Mouse (Mus musculus) neural tube, embryonic 15.5 days (tissue): Measurements from ENCODE around the gene 1700016H13Rik. TPM values are rescaled to one million over a fixed set of nuclear protein-coding genes. Genes with fewer than 3 reads are reported as not detected.
A peak's percentile ranks its signal among the peaks of the same experiment; 100 is the strongest.

Experiments used
- ATAC-seq: fragments of 200-750 bp; cut with Nextera tagmentation; 2 replicates; pipeline ENCODE4 v1.8.0; 2017; ENCODE audit warnings: mild to moderate bottlenecking, moderate TSS enrichment, moderate library complexity; ENCODE audit not compliant: low FRiP score
- H3K27ac ChIP-seq: fragments of 300-500 bp; sonication (generic); replicated peaks from 2 replicates; pipeline ENCODE4 v1.5.1; 2015; ENCODE audit warnings: mild to moderate bottlenecking, inconsistent platforms
- H3K27me3 ChIP-seq: fragments of 300-500 bp; sonication (generic); replicated peaks from 2 replicates; pipeline ENCODE4 v1.6.1; 2015; ENCODE audit warnings: inconsistent platforms
- H3K36me3 ChIP-seq: fragments of 300-500 bp; sonication (generic); 2 replicates; pipeline ENCODE4 v1.6.1; 2015; ENCODE audit warnings: inconsistent platforms
- H3K4me1 ChIP-seq: fragments of 300-500 bp; sonication (generic); 2 replicates; pipeline ENCODE4 v1.6.1; 2015; ENCODE audit warnings: inconsistent platforms
- H3K4me2 ChIP-seq: fragments of 300-500 bp; sonication (generic); 2 replicates; pipeline ENCODE4 v1.6.1; 2015; ENCODE audit warnings: inconsistent platforms, mild to moderate bottlenecking, moderate library complexity
- H3K4me3 ChIP-seq: fragments of 300-500 bp; sonication (generic); replicated peaks from 2 replicates; pipeline ENCODE4 v1.5.1; 2015; ENCODE audit warnings: mild to moderate bottlenecking, inconsistent platforms
- H3K9ac ChIP-seq: fragments of 300-500 bp; sonication (generic); replicated peaks from 2 replicates; pipeline ENCODE4 v1.6.1; 2015; ENCODE audit warnings: mild to moderate bottlenecking, inconsistent platforms
- H3K9me3 ChIP-seq: fragments of 300-500 bp; sonication (generic); replicated peaks from 2 replicates; pipeline ENCODE4 v1.6.1; 2016; ENCODE audit warnings: inconsistent platforms
- WGBS: fragments of 180-500 bp; shearing (Covaris S2); methylation state at CpG from one replicate; pipeline ENCODE4 v1.1.7; 2015; ENCODE audit warnings: mixed read lengths; 5-methylcytosine and 5-hydroxymethylcytosine counted together
- polyA plus RNA-seq: library from polyadenylated mRNA; unstranded; fragments of >200 nt; fragmentation: Nextera tagmentation; extraction: Ambion mirVana; gene quantifications from 2 replicates; pipeline ENCODE4 v1.2.1, GENCODE M21; 2015

The 1700016H13Rik gene
- polyA plus RNA-seq, 1 experiment from 2014 or later: 0.17 TPM

DNA sequence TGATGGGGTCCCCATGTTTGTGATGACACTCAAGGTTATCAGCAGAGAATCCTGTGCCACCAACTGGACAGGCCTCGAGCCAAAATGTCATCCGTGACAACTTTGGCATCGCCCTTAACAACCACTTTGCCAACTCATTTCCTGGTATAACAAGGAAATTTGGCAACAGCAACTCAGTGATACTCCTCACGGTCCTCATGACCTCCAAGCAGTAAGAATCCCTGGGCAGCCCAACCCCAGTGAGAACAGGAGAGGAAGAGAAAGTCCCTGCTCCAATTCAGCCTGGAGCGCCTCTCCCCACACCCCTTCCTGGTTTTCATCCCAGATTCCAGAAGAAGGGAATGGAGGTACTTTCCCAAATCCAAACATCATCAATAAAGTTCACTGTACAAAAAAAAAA is 31.0 kb downstream of the 1700016H13Rik start:
- no peak overlapping the region for H3K9ac ChIP-seq
- H3K36me3 ChIP-seq: no peaks in the 10 kb centered on the region
- 93% methylated on average over 5 of the region's 5 CpGs for WGBS
- H3K4me3 ChIP-seq: no peak overlapping the region
- no peak overlapping the region for H3K4me2 ChIP-seq
- ATAC-seq: no peak
- H3K4me1 ChIP-seq: peaks cover 10% of the 10 kb centered on the region
- no peak overlapping the region for H3K27ac ChIP-seq
- no peaks in the 10 kb centered on the region for H3K9me3 ChIP-seq
- no peaks in the 10 kb centered on the region for H3K27me3 ChIP-seq

DNA sequence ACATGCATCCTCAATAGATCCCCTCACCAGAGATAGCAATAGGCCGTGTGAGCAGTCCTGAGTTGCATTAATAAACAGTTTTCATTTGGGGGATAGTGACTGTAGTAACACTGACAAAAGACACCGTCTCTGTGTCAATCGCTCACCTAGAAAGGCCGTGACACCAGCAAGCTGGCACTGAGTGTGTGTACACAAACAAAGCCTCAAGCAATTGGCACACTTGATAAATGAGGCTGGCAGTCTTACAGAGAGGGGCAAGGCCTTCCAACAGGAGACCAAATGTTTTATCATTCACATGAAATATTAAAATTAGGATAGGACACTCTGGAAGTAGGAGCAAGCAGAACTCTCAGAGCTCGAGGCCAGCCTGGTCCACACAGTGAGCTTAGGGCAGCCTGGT is 33.5 kb downstream of the 1700016H13Rik start:
- Histone ChIP-seq H3K27ac (no peak overlapping the region), H3K4me1 (no peaks in the 10 kb centered on the region), H3K27me3 (no peaks in the 10 kb centered on the region), H3K4me2 (no peak overlapping the region), H3K36me3 (no peaks in the 10 kb centered on the region), H3K9me3 (no peaks in the 10 kb centered on the region), H3K4me3 (no peak overlapping the region), H3K9ac (no peak overlapping the region)
- no peak for ATAC-seq
- WGBS: 71% methylated on average over 5 of the region's 5 CpGs

DNA sequence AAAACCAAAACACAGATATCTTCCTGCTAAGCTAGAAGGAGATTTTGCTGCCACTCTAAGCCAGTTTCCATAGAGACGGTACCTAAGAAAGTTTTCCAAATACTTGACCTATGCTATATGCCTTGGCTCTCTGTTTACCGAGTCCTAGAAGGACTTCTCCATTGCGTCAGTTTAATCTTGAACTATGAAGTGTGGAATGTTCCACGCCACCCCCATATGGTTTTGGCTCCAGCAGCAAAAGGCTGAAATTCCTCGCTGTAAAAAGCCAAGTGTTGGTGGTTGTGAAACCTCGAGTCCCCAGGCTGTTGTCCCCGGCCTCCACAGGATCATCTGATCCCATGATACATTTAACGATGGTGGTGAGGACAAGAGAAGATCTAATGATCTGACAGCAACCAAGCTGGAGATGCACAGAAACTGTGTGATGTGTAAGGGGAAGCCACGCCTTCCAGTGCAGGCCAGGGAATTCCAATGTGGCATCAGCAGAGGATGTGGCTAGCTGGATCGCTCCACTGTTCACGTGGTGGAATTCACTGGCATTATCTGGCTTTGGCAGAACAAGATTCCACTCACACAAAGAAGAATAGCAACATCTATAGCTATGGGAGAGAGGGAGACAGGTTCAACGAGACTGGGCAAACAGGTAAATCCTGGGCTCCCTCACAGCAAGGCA is 35.4 kb downstream of the 1700016H13Rik start:
- no peak for ATAC-seq
- Histone ChIP-seq H3K9me3 (no peaks in the 10 kb centered on the region), H3K4me1 (no peaks in the 10 kb centered on the region), H3K4me2 (no peak overlapping the region), H3K9ac (no peak overlapping the region), H3K4me3 (no peak overlapping the region), H3K27me3 (no peaks in the 10 kb centered on the region), H3K27ac (no peak overlapping the region), H3K36me3 (no peaks in the 10 kb centered on the region)
- WGBS: 89% methylated on average over 12 of the region's 12 CpGs

DNA sequence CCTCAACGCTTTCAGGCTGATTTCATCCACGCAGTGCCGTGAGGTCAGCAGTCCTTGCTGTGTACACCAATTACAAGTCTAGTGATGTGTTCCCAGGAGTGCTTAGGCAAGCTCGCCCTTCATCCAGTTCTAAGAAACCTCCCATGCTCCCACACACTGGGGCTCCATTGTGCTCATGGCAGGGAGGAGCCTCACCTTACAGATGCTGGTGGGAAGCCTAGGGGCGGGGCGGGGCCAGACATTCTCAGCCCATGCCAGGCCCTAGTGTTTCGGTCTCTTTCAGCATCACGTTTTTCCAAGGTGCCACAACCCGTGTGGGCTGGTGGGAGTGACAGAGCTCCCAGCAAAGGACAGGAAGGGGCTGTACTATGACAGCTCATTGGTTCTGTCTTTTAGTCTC is 38.6 kb downstream of the 1700016H13Rik start:
- no peak for ATAC-seq
- 70% methylated on average over 9 of the region's 9 CpGs for WGBS
- H3K4me2 ChIP-seq: no peak overlapping the region

DNA sequence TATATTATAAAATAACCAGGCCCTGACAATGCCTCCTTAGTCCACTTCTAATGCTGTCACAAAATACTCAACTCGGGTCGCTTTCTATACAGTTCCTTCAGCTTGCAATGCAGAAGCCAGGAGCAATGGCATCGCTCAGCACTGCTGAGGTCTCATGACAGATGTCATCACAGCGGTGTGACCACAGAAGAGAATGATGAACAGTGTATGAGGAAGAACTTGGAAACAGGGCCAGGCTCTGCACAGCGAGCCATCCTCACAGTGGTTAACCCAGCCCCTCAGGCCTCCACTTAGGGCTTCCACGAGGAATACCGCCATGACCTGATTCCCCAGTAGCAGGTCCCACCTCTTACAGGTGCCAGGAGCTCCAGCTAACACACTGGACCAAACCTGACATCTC is 41.5 kb downstream of the 1700016H13Rik start:
- Histone ChIP-seq H3K9ac (no peak overlapping the region), H3K27me3 (no peaks in the 10 kb centered on the region), H3K27ac (no peak overlapping the region), H3K4me2 (no peak overlapping the region), H3K4me1 (no peaks in the 10 kb centered on the region), H3K36me3 (no peaks in the 10 kb centered on the region), H3K4me3 (no peak overlapping the region), H3K9me3 (no peaks in the 10 kb centered on the region)
- WGBS: 89% methylated on average over 7 of the region's 7 CpGs
- no peak for ATAC-seq

More for the DNA sequence above, 38.6 kb downstream of the 1700016H13Rik start:
- H3K9me3 ChIP-seq: no peaks in the 10 kb centered on the region
- no peak overlapping the region for H3K4me3 ChIP-seq
- no peaks in the 10 kb centered on the region for H3K27me3 ChIP-seq
- no peak overlapping the region for H3K9ac ChIP-seq
- H3K4me1 ChIP-seq: no peaks in the 10 kb centered on the region
- H3K27ac ChIP-seq: no peak overlapping the region
- no peaks in the 10 kb centered on the region for H3K36me3 ChIP-seq

DNA sequence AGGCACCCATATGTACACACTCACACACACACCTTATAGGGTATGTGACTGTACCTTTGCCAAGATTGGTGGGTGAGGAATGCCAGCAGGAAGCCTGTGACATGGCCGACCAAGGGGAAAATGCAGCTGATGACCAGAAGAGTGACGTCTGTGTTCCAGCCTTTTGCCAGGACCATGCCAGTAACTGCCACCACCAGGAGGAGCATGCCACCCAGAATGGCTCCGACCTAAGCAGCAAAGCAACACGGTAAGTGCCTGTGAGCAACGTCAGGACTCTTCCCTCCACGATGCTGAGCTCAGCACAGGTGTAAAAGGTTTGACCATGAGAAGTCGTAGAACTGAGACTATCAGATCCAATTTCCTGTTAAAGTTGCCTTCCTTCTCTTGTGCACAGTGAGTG is 43.5 kb downstream of the 1700016H13Rik start:
- H3K27ac ChIP-seq: no peak overlapping the region
- 92% methylated on average over 7 of the region's 7 CpGs for WGBS
- H3K36me3 ChIP-seq: no peaks in the 10 kb centered on the region
- no peak overlapping the region for H3K9ac ChIP-seq
- H3K9me3 ChIP-seq: no peaks in the 10 kb centered on the region
- no peak overlapping the region for H3K4me3 ChIP-seq
- no peak overlapping the region for H3K4me2 ChIP-seq
- ATAC-seq: no peak
- H3K4me1 ChIP-seq: no peaks in the 10 kb centered on the region
- no peaks in the 10 kb centered on the region for H3K27me3 ChIP-seq

DNA sequence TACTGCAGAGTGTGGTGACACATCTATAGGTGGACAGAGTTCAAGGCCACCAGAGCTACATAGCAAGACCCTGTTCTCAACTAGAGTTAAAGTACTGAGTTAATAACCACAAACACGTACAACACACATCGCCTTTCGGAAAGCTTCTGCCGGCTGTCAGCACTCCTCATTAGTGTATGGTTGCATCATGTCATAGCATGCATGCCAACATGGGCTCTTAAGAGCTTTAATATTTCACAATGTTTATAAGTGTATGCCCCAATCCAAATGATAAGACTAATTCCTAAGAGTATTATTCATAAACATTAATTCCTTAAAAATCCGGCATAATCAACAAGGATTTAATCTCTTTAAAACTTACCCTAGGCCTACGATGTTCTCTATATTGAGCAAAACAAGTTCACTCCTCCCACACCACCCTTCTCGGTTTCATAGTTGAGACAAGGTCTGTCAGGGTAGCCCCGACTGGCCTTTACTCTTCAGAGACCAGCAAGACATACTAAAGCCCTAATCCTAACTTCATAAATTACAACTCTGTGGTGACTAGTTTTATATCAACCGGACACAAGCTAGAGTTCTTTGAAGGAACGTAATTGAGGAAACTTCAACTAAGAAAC is 44.8 kb downstream of the 1700016H13Rik start:
- no peak overlapping the region for H3K9ac ChIP-seq
- no peaks in the 10 kb centered on the region for H3K9me3 ChIP-seq
- H3K27me3 ChIP-seq: no peaks in the 10 kb centered on the region
- H3K4me1 ChIP-seq: no peaks in the 10 kb centered on the region
- no peak overlapping the region for H3K4me2 ChIP-seq
- H3K36me3 ChIP-seq: no peaks in the 10 kb centered on the region
- H3K27ac ChIP-seq: no peak overlapping the region
- ATAC-seq: no peak
- H3K4me3 ChIP-seq: no peak overlapping the region
- WGBS: 92% methylated on average over 10 of the region's 10 CpGs

DNA sequence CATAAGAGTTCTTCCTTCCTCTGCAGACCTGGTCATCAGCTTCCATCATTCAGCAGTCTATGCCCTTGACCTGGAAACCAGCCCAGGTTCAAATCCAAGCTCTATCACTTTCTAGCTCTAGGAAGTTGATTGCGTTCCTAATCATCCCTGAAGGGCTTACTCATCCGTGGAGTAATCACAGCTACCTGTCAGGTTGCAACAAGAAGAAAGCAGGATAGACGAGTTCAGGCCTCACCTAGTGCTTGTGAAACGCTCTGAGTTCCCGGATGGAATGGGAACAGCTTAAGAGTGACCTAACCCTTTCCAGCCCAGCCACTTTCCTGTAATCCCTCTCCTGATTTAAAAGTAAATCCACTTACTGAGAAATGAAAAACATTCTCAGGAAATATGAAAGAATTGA is 45.7 kb downstream of the 1700016H13Rik start:
- no peak overlapping the region for H3K9ac ChIP-seq
- no peak overlapping the region for H3K4me2 ChIP-seq
- H3K27me3 ChIP-seq: no peaks in the 10 kb centered on the region
- H3K4me1 ChIP-seq: no peaks in the 10 kb centered on the region
- no peak for ATAC-seq
- no peak overlapping the region for H3K27ac ChIP-seq
- 77% methylated on average over 5 of the region's 5 CpGs for WGBS
- no peaks in the 10 kb centered on the region for H3K9me3 ChIP-seq
- no peaks in the 10 kb centered on the region for H3K36me3 ChIP-seq
- H3K4me3 ChIP-seq: no peak overlapping the region

DNA sequence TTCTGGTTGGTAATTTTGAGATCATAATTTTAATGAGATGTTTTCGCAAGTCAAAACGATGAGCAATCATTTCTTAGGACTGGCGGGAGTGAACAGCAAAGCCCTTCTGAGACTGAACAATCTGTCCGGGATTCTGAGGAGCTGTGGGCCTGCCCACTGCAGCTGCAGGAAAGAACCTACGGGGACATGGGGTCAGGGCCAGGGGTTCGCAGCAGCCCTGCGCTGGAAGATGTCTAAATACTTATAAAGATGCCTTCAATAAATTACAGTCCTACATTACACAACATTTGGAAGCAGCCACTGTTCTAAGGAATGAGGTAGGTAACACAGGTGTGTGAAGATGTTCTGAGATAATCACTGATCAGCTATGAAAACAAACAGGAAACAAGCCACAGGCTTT is 50.1 kb downstream of the 1700016H13Rik start:
- H3K4me2 ChIP-seq: no peak overlapping the region
- no peaks in the 10 kb centered on the region for H3K9me3 ChIP-seq
- H3K9ac ChIP-seq: no peak overlapping the region
- no peaks in the 10 kb centered on the region for H3K36me3 ChIP-seq
- H3K4me1 ChIP-seq: no peaks in the 10 kb centered on the region
- WGBS: 83% methylated on average over 7 of the region's 7 CpGs
- no peaks in the 10 kb centered on the region for H3K27me3 ChIP-seq
- no peak overlapping the region for H3K27ac ChIP-seq
- no peak for ATAC-seq
- H3K4me3 ChIP-seq: no peak overlapping the region

DNA sequence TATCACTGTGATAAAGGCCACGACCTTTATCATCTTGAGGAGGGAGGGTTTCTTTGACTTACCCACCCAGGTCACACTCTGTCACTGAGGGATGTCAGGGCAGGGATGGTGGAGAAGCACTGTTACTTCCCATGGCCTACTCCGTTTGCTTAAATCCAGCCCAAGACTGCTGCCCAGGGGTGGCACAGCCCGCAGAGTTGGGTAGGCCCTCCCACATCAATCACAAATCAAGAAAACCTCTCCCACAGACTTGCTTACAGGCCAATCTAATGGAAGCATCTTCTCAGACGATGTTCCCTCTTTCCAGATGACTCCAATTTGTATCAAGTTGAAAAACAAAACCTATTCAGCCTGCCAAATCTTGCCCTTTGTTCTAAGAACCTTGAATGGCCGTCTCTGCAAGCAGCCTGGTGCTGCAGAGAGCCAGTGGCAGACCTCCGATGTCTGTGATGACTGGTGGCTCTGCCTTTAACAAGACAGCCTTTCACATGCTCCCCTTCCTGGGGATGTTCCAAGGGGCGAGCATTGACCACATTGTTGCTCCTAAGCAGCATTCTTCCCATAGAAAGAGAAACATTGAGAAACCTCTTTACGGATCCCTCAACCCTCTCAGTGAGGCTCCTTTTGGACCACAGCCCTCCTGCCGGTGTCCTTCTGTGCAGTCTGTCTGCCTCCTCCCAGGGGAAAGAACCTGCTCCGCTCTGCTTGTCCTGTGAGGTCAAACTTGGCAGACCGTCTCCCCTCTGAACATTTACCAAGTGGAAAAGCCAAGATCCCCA is 52.5 kb downstream of the 1700016H13Rik start:
- no peaks in the 10 kb centered on the region for H3K4me1 ChIP-seq
- 37% methylated on average over 11 of the region's 11 CpGs for WGBS
- H3K4me2 ChIP-seq: no peak overlapping the region
- ATAC-seq: peak; percentile 47; the same call in 1 of the 2 replicates
- no peaks in the 10 kb centered on the region for H3K9me3 ChIP-seq
- no peak overlapping the region for H3K27ac ChIP-seq
- no peak overlapping the region for H3K9ac ChIP-seq
- H3K36me3 ChIP-seq: no peaks in the 10 kb centered on the region
- no peaks in the 10 kb centered on the region for H3K27me3 ChIP-seq
- no peak overlapping the region for H3K4me3 ChIP-seq

DNA sequence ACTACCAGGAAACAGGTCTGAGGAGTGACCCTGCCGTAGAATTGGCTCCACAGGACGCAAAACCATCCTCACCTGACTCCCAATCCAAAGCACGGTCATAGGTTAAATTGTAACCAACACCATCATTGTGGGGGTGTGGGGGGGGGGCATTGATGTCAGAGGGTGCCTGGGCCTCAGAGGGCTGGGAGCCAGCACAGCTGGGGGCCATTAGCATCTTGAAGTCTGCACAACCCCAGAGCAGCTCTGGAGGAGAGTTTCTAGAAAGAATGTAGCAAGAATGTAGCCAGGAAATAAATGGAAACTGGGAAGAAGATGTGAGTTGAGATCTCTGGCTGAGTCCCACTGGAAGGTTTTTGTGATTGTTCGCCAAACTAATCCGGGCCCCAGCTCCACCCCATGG is 56.9 kb downstream of the 1700016H13Rik start:
- H3K4me1 ChIP-seq: peaks cover 6% of the 10 kb centered on the region; the same call in 1 of the 2 replicates
- no peak for ATAC-seq
- WGBS: 85% methylated on average over 5 of the region's 5 CpGs

DNA sequence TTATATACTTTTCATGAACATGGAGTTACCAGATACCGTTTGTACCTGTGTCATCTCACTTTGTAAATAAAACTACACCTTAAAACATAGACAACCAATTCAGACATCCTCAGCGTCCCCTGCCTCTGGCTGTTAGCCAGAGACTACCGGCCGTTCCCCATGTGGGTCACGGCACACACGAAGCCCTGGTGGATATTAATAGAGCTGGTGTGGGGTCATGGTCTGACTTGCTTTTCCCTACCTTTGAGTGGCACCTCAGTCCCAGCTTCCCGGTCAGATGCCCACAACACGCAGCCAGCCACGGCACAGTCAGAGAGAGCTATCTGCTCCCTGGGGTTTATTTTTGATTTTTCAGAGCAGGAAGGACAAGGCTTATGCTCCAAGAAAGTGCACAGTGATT is 57.5 kb downstream of the 1700016H13Rik start:
- H3K27me3 ChIP-seq: no peaks in the 10 kb centered on the region
- no peaks in the 10 kb centered on the region for H3K9me3 ChIP-seq
- no peak for ATAC-seq
- H3K27ac ChIP-seq: no peak overlapping the region
- H3K9ac ChIP-seq: no peak overlapping the region
- no peak overlapping the region for H3K4me2 ChIP-seq
- WGBS: 84% methylated on average over 9 of the region's 9 CpGs
- peaks cover 6% of the 10 kb centered on the region; the same call in 1 of the 2 replicates for H3K4me1 ChIP-seq
- H3K4me3 ChIP-seq: no peak overlapping the region
- H3K36me3 ChIP-seq: no peaks in the 10 kb centered on the region

More for the DNA sequence above, 56.9 kb downstream of the 1700016H13Rik start:
- no peak overlapping the region for H3K27ac ChIP-seq
- no peak overlapping the region for H3K4me3 ChIP-seq
- H3K9me3 ChIP-seq: no peaks in the 10 kb centered on the region
- no peaks in the 10 kb centered on the region for H3K36me3 ChIP-seq
- H3K9ac ChIP-seq: no peak overlapping the region
- H3K4me2 ChIP-seq: no peak overlapping the region
- H3K27me3 ChIP-seq: no peaks in the 10 kb centered on the region
